Mouse (Mus musculus): ENCODE measurements around the gene Ankrd34b. TPM values are rescaled to one million over a fixed set of nuclear protein-coding genes. Genes with fewer than 3 reads are reported as not detected.

Ankrd34b gene
- polyA plus RNA-seq, 1 experiment from 2014 or later: 0.13 TPM

GRCm38 (mm10) chr13:92438656-92439055, 13.0 kb downstream of the Ankrd34b start:
- WGBS: 90% methylated on average over 10 of the region's 10 CpGs
- H3K27ac ChIP-seq: no peak overlapping the region
- H3K9ac ChIP-seq: no peak overlapping the region

GRCm38 (mm10) chr13:92440286-92440685, 14.6 kb downstream of the Ankrd34b start:
- no peak overlapping the region for H3K4me2 ChIP-seq (replicated peaks)
- no peaks in the 10 kb centered on the region for H3K4me1 ChIP-seq
- H3K4me3 ChIP-seq: no peak overlapping the region
- no peaks in the 10 kb centered on the region for H3K27me3 ChIP-seq
- H3K9me3 ChIP-seq: no peaks in the 10 kb centered on the region
- no peak for ATAC-seq (ENCODE audit: low FRiP score, low read depth)
- 76% methylated on average over 13 of the region's 13 CpGs for WGBS
- no peaks in the 10 kb centered on the region for H3K36me3 ChIP-seq
- no peak overlapping the region for H3K9ac ChIP-seq
- no peak overlapping the region for H3K27ac ChIP-seq

More at GRCm38 (mm10) chr13:92438656-92439055, 13.0 kb downstream of the Ankrd34b start:
- no peaks in the 10 kb centered on the region for H3K27me3 ChIP-seq
- no peaks in the 10 kb centered on the region for H3K9me3 ChIP-seq
- ATAC-seq (ENCODE audit: low FRiP score, low read depth): no peak
- no peak overlapping the region for H3K4me3 ChIP-seq
- no peaks in the 10 kb centered on the region for H3K36me3 ChIP-seq
- no peak overlapping the region for H3K4me2 ChIP-seq (replicated peaks)
- no peaks in the 10 kb centered on the region for H3K4me1 ChIP-seq

GRCm38 (mm10) chr13:92446872-92447271, 21.2 kb downstream of the Ankrd34b start:
- no peaks in the 10 kb centered on the region for H3K4me1 ChIP-seq
- H3K4me2 ChIP-seq (replicated peaks): no peak overlapping the region
- no peaks in the 10 kb centered on the region for H3K9me3 ChIP-seq
- no peak overlapping the region for H3K9ac ChIP-seq
- no peak for ATAC-seq (ENCODE audit: low FRiP score, low read depth)
- H3K36me3 ChIP-seq: no peaks in the 10 kb centered on the region
- no peak overlapping the region for H3K4me3 ChIP-seq
- no peak overlapping the region for H3K27ac ChIP-seq
- WGBS: 86% methylated on average over 7 of the region's 7 CpGs
- H3K27me3 ChIP-seq: no peaks in the 10 kb centered on the region

- Histone ChIP-seq H3K27me3 (no peaks in the 10 kb centered on the region), H3K4me2 (replicated peaks) (no peak overlapping the region), H3K4me3 (no peak overlapping the region), H3K9ac (no peak overlapping the region), H3K4me1 (no peaks in the 10 kb centered on the region), H3K36me3 (peaks cover 4% of the 10 kb centered on the region; the same call in 1 of the 2 replicates), H3K9me3 (no peaks in the 10 kb centered on the region), H3K27ac (no peak overlapping the region)
- WGBS: 85% methylated on average over 3 of the region's 3 CpGs
- no peak for ATAC-seq (ENCODE audit: low FRiP score, low read depth)
These were observed 39.0 kb downstream of the Ankrd34b start for GRCm38 (mm10) chr13:92464698-92465097.

- no peak overlapping the region for H3K9ac ChIP-seq
- H3K36me3 ChIP-seq: peaks cover 4% of the 10 kb centered on the region; the same call in 1 of the 2 replicates
- H3K27ac ChIP-seq: no peak overlapping the region
- WGBS: 74% methylated on average over 9 of the region's 9 CpGs
- no peak overlapping the region for H3K4me3 ChIP-seq
- no peak overlapping the region for H3K4me2 ChIP-seq (replicated peaks)
- no peaks in the 10 kb centered on the region for H3K4me1 ChIP-seq
- no peaks in the 10 kb centered on the region for H3K27me3 ChIP-seq
- no peaks in the 10 kb centered on the region for H3K9me3 ChIP-seq
- no peak for ATAC-seq (ENCODE audit: low FRiP score, low read depth)
These were observed 42.2 kb downstream of the Ankrd34b start for GRCm38 (mm10) chr13:92467891-92468290.

GRCm38 (mm10) chr13:92469381-92469780, 43.7 kb downstream of the Ankrd34b start:
- H3K36me3 ChIP-seq: peaks cover 4% of the 10 kb centered on the region; the same call in 1 of the 2 replicates
- WGBS: 76% methylated on average over 2 of the region's 2 CpGs
- ATAC-seq (ENCODE audit: low FRiP score, low read depth): no peak

GRCm38 (mm10) chr13:92470151-92470550, 44.5 kb downstream of the Ankrd34b start:
- peaks cover 4% of the 10 kb centered on the region; the same call in 1 of the 2 replicates for H3K36me3 ChIP-seq
- H3K4me1 ChIP-seq: no peaks in the 10 kb centered on the region
- 70% methylated on average over 2 of the region's 2 CpGs for WGBS
- H3K9me3 ChIP-seq: no peaks in the 10 kb centered on the region
- no peak overlapping the region for H3K27ac ChIP-seq
- no peaks in the 10 kb centered on the region for H3K27me3 ChIP-seq
- H3K4me3 ChIP-seq: no peak overlapping the region
- no peak overlapping the region for H3K4me2 ChIP-seq (replicated peaks)
- ATAC-seq (ENCODE audit: low FRiP score, low read depth): no peak
- no peak overlapping the region for H3K9ac ChIP-seq

More at GRCm38 (mm10) chr13:92469381-92469780, 43.7 kb downstream of the Ankrd34b start:
- no peak overlapping the region for H3K4me3 ChIP-seq
- no peaks in the 10 kb centered on the region for H3K4me1 ChIP-seq
- H3K9me3 ChIP-seq: no peaks in the 10 kb centered on the region
- H3K27ac ChIP-seq: no peak overlapping the region
- no peak overlapping the region for H3K4me2 ChIP-seq (replicated peaks)
- no peak overlapping the region for H3K9ac ChIP-seq
- H3K27me3 ChIP-seq: no peaks in the 10 kb centered on the region

GRCm38 (mm10) chr13:92483348-92483747, 57.7 kb downstream of the Ankrd34b start:
- Histone ChIP-seq H3K27ac (no peak overlapping the region), H3K36me3 (peaks cover 12% of the 10 kb centered on the region), H3K9me3 (no peaks in the 10 kb centered on the region), H3K4me1 (no peaks in the 10 kb centered on the region), H3K27me3 (no peaks in the 10 kb centered on the region), H3K4me2 (replicated peaks) (peak overlapping the region; percentile 73), H3K4me3 (peak overlapping the region; percentile 46), H3K9ac (no peak overlapping the region)
- ATAC-seq (ENCODE audit: low FRiP score, low read depth): peak; percentile 24; the same call in 1 of the 2 replicates
- 11% methylated on average over 3 of the region's 3 CpGs for WGBS

- Histone ChIP-seq H3K4me1 (no peaks in the 10 kb centered on the region), H3K9ac (peak within 1 kb of the TSS; percentile 59; the same call in 1 of the 2 replicates), H3K4me3 (peak within 1 kb of the TSS; percentile 46), H3K27ac (peak within 1 kb of the TSS; percentile 58; the same call in 1 of the 2 replicates), H3K27me3 (no peaks in the 10 kb centered on the region), H3K4me2 (replicated peaks) (peak within 1 kb of the TSS; percentile 73), H3K9me3 (no peaks in the 10 kb centered on the region), H3K36me3 (peaks cover 13% of the 10 kb centered on the region)
- peak; percentile 99 for ATAC-seq (ENCODE audit: low FRiP score, low read depth)
- 8% methylated on average over 19 of the region's 19 CpGs for WGBS
These were observed 58.3 kb downstream of the Ankrd34b start, which contains the start of gene Fam151b for GRCm38 (mm10) chr13:92483852-92484463. Fam151b (minus strand) TSS chr13:92484015.

- Histone ChIP-seq H3K27me3 (no peaks in the 10 kb centered on the region), H3K4me3 (no peak overlapping the region), H3K36me3 (peaks cover 48% of the 10 kb centered on the region), H3K9ac (no peak overlapping the region), H3K4me2 (replicated peaks) (no peak overlapping the region), H3K4me1 (no peaks in the 10 kb centered on the region), H3K27ac (no peak overlapping the region), H3K9me3 (no peaks in the 10 kb centered on the region)
- WGBS: 78% methylated on average over 4 of the region's 4 CpGs
- ATAC-seq (ENCODE audit: low FRiP score, low read depth): no peak
These were observed 65.1 kb downstream of the Ankrd34b start for GRCm38 (mm10) chr13:92490817-92491216.
